Mouse (Mus musculus): Measurements from ENCODE around the gene Tex9. TPM values are rescaled to one million over a fixed set of nuclear protein-coding genes. Genes with fewer than 3 reads are reported as not detected.

Gene Tex9
- total and polyA plus RNA-seq, 2 experiments from 2014 or later, result 21.1 to 44.0 TPM

GRCm38 (mm10) chr9:72427861-72428260, 64.2 kb downstream of the Tex9 start:
- no peak overlapping the region for H3K9ac ChIP-seq (replicated peaks; ENCODE audit: low read length, poor library complexity, severe bottlenecking)
- no peak overlapping the region for H3K27ac ChIP-seq (ENCODE audit: low read depth, low read length)
- no peaks in the 10 kb centered on the region for H3K36me3 ChIP-seq (ENCODE audit: insufficient read depth, low read length)
- no peaks in the 10 kb centered on the region for H3K4me1 ChIP-seq (ENCODE audit: insufficient read depth, low read length)
- ATAC-seq (ENCODE audit: low FRiP score) (no peak), DNase-seq (ENCODE audit: low spot score) (no peak)
- H3K9me3 ChIP-seq (ENCODE audit: low read length), result no peaks in the 10 kb centered on the region
- no peaks in the 10 kb centered on the region for H3K27me3 ChIP-seq (ENCODE audit: insufficient read depth, low read length)
- no peak overlapping the region for H3K4me2 ChIP-seq (ENCODE audit: low read depth, low read length, poor library complexity, severe bottlenecking)
- H3K4me3 ChIP-seq (ENCODE audit: low read depth, low read length), result no peak overlapping the region
- no peak for TF ChIP-seq CTCF (IDR thresholded peaks at IDR 0.05)
- WGBS, result 63% methylated on average over 4 of the region's 4 CpGs

GRCm38 (mm10) chr9:72425300-72425850, 66.6 kb downstream of the Tex9 start:
- ATAC-seq (ENCODE audit: low FRiP score) (no peak), DNase-seq (ENCODE audit: low spot score) (peak; percentile 37)
- Histone ChIP-seq H3K9me3 (ENCODE audit: low read length) (no peaks in the 10 kb centered on the region), H3K9ac (replicated peaks; ENCODE audit: low read length, poor library complexity, severe bottlenecking) (no peak overlapping the region), H3K27ac (ENCODE audit: low read depth, low read length) (no peak overlapping the region), H3K4me2 (ENCODE audit: low read depth, low read length, poor library complexity, severe bottlenecking) (no peak overlapping the region), H3K4me3 (ENCODE audit: low read depth, low read length) (no peak overlapping the region), H3K27me3 (ENCODE audit: insufficient read depth, low read length) (no peaks in the 10 kb centered on the region), H3K36me3 (ENCODE audit: insufficient read depth, low read length) (no peaks in the 10 kb centered on the region), H3K4me1 (ENCODE audit: insufficient read depth, low read length) (peaks cover 11% of the 10 kb centered on the region; the same call in 1 of the 2 replicates)
- 47% methylated on average over 11 of the region's 11 CpGs for WGBS
- TF ChIP-seq CTCF (IDR thresholded peaks at IDR 0.05), result no peak

GRCm38 (mm10) chr9:72422753-72423152, 69.3 kb downstream of the Tex9 start:
- DNase-seq (ENCODE audit: low spot score) (no peak), ATAC-seq (ENCODE audit: low FRiP score) (no peak)
- Histone ChIP-seq H3K4me3 (ENCODE audit: low read depth, low read length) (no peak overlapping the region), H3K36me3 (ENCODE audit: insufficient read depth, low read length) (no peaks in the 10 kb centered on the region), H3K4me2 (ENCODE audit: low read depth, low read length, poor library complexity, severe bottlenecking) (no peak overlapping the region), H3K4me1 (ENCODE audit: insufficient read depth, low read length) (peaks cover 11% of the 10 kb centered on the region; the same call in 1 of the 2 replicates), H3K27ac (ENCODE audit: low read depth, low read length) (no peak overlapping the region), H3K9ac (replicated peaks; ENCODE audit: low read length, poor library complexity, severe bottlenecking) (no peak overlapping the region), H3K9me3 (ENCODE audit: low read length) (no peaks in the 10 kb centered on the region), H3K27me3 (ENCODE audit: insufficient read depth, low read length) (no peaks in the 10 kb centered on the region)
- peak; percentile 17; the same call in 1 of the 2 replicates for TF ChIP-seq CTCF (IDR thresholded peaks at IDR 0.05)
- 89% methylated on average over 2 of the region's 2 CpGs for WGBS

- Histone ChIP-seq H3K36me3 (ENCODE audit: insufficient read depth, low read length) (no peaks in the 10 kb centered on the region), H3K27me3 (ENCODE audit: insufficient read depth, low read length) (no peaks in the 10 kb centered on the region), H3K27ac (ENCODE audit: low read depth, low read length) (no peak overlapping the region), H3K4me2 (ENCODE audit: low read depth, low read length, poor library complexity, severe bottlenecking) (no peak overlapping the region), H3K9me3 (ENCODE audit: low read length) (no peaks in the 10 kb centered on the region), H3K4me3 (ENCODE audit: low read depth, low read length) (no peak overlapping the region), H3K4me1 (ENCODE audit: insufficient read depth, low read length) (peaks cover 11% of the 10 kb centered on the region; the same call in 1 of the 2 replicates), H3K9ac (replicated peaks; ENCODE audit: low read length, poor library complexity, severe bottlenecking) (no peak overlapping the region)
- 47% methylated on average over 11 of the region's 11 CpGs for WGBS
- DNase-seq (ENCODE audit: low spot score) (no peak), ATAC-seq (ENCODE audit: low FRiP score) (no peak)
- TF ChIP-seq CTCF (IDR thresholded peaks at IDR 0.05), result no peak
These were observed 69.7 kb downstream of the Tex9 start for GRCm38 (mm10) chr9:72422284-72422683.

GRCm38 (mm10) chr9:72420490-72420889, 71.5 kb downstream of the Tex9 start:
- DNase-seq (ENCODE audit: low spot score) (no peak), ATAC-seq (ENCODE audit: low FRiP score) (no peak)
- no peak overlapping the region for H3K9ac ChIP-seq (replicated peaks; ENCODE audit: low read length, poor library complexity, severe bottlenecking)
- H3K27ac ChIP-seq (ENCODE audit: low read depth, low read length), result no peak overlapping the region
- no peaks in the 10 kb centered on the region for H3K27me3 ChIP-seq (ENCODE audit: insufficient read depth, low read length)
- no peak overlapping the region for H3K4me3 ChIP-seq (ENCODE audit: low read depth, low read length)
- no peak overlapping the region for H3K4me2 ChIP-seq (ENCODE audit: low read depth, low read length, poor library complexity, severe bottlenecking)
- no peaks in the 10 kb centered on the region for H3K9me3 ChIP-seq (ENCODE audit: low read length)
- TF ChIP-seq CTCF (IDR thresholded peaks at IDR 0.05), result no peak
- peaks cover 11% of the 10 kb centered on the region; the same call in 1 of the 2 replicates for H3K4me1 ChIP-seq (ENCODE audit: insufficient read depth, low read length)
- WGBS, result 86% methylated on average over 3 of the region's 3 CpGs
- no peaks in the 10 kb centered on the region for H3K36me3 ChIP-seq (ENCODE audit: insufficient read depth, low read length)

- Histone ChIP-seq H3K4me3 (ENCODE audit: low read depth, low read length) (no peak overlapping the region), H3K4me2 (ENCODE audit: low read depth, low read length, poor library complexity, severe bottlenecking) (no peak overlapping the region), H3K9ac (replicated peaks; ENCODE audit: low read length, poor library complexity, severe bottlenecking) (no peak overlapping the region), H3K9me3 (ENCODE audit: low read length) (no peaks in the 10 kb centered on the region), H3K27ac (ENCODE audit: low read depth, low read length) (no peak overlapping the region), H3K4me1 (ENCODE audit: insufficient read depth, low read length) (peaks cover 11% of the 10 kb centered on the region; the same call in 1 of the 2 replicates), H3K36me3 (ENCODE audit: insufficient read depth, low read length) (no peaks in the 10 kb centered on the region), H3K27me3 (ENCODE audit: insufficient read depth, low read length) (no peaks in the 10 kb centered on the region)
- DNase-seq (ENCODE audit: low spot score), result no peak
- TF ChIP-seq CTCF (IDR thresholded peaks at IDR 0.05), result no peak
- WGBS, result 83% methylated on average over 3 of the region's 3 CpGs
- ATAC-seq (ENCODE audit: low FRiP score), result no peak
These were observed 73.6 kb downstream of the Tex9 start for GRCm38 (mm10) chr9:72418443-72418842.
